Mouse (Mus musculus): ENCODE measurements at regions not wholly inside any gene's neighbourhood (a gene's known extent, or its start where the extent isn't known, plus 50 kb on each side); places are given as distances from the start of the nearest gene placed in this dataset.

DNA sequence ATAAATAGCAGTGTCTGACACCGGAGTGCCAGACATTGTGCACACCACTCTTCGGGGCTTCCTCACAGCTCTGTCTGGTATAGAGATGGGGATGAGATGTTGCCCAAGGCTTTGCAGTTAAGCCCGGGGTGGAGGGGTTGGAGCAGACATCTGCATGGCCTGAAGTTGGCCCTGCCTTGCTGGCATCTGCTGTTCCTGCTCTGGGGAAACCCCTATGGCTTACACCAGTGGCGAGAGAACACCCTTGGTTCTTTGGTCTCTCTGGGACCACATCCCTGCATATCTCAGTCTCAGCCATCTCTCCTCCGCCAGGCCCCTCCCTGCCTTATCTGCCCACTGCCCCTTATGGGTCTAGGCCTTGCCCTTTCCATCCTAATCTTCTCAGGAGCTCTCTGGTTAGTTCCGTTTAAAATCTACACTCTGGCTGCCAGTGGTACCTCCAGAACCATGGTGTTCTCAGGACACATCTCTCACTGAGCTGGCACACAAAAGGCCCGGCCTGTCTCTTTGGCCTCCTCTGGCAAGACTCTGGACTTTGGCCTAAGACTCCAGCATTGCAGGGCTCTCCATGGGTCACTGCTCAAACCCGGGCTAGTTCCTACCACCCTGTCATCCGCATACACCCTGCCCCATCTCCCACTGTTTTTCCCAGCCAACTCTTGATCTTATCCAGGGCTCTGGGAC, 123.3 kb upstream of the Id2 start:
- Histone ChIP-seq H3K36me3 (ENCODE audit: control insufficient read depth, insufficient read depth, low read length, poor library complexity, severe bottlenecking) (no peaks in the 10 kb centered on the region), H3K9ac (ENCODE audit: low read depth, poor library complexity, severe bottlenecking) (no peak overlapping the region), H3K4me3 (ENCODE audit: low read depth, low read length) (no peak overlapping the region), H3K27ac (ENCODE audit: insufficient read depth, low read length) (no peak overlapping the region), H3K27me3 (ENCODE audit: control insufficient read depth, insufficient read depth, low read length, poor library complexity, severe bottlenecking) (no peaks in the 10 kb centered on the region), H3K4me1 (ENCODE audit: control insufficient read depth, insufficient read depth, low read length) (no peaks in the 10 kb centered on the region), H3K9me3 (replicated peaks; ENCODE audit: control insufficient read depth, insufficient read depth, low read length, poor library complexity, severe bottlenecking) (no peaks in the 10 kb centered on the region)
- TF ChIP-seq EP300 (IDR thresholded peaks at IDR 0.05; ENCODE audit: insufficient read depth, low read depth, low read length) (no peak), CTCF (IDR thresholded peaks at IDR 0.05; ENCODE audit: low read depth, low read length) (no peak), POLR2A (IDR thresholded peaks at IDR 0.05; ENCODE audit: insufficient read depth, low read length) (no peak)

DNA sequence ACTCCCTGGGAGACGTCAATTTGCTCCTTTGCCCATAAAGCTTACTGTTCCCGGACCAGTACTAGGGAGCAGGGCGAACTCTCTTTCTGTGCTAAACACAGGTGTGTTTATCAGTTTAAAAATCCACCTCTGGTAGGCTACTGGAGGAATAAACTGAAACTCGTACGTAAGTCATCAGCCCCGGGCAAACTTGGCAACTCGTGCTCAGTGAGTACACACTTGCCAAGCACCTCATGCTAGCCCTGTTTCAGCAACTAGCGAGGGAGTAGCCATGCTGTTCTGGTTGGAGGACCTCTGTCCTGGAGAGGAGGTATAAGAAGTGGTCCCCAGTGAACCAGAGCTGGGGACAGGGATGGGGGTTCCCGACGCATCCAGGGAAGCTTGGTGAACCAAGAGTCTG, 122.6 kb upstream of the Id2 start:
- H3K9me3 ChIP-seq (replicated peaks; ENCODE audit: control insufficient read depth, insufficient read depth, low read length, poor library complexity, severe bottlenecking) = no peaks in the 10 kb centered on the region
- no peaks in the 10 kb centered on the region for H3K36me3 ChIP-seq (ENCODE audit: control insufficient read depth, insufficient read depth, low read length, poor library complexity, severe bottlenecking)
- no peaks in the 10 kb centered on the region for H3K27me3 ChIP-seq (ENCODE audit: control insufficient read depth, insufficient read depth, low read length, poor library complexity, severe bottlenecking)
- no peaks in the 10 kb centered on the region for H3K4me1 ChIP-seq (ENCODE audit: control insufficient read depth, insufficient read depth, low read length)
- no peak overlapping the region for H3K27ac ChIP-seq (ENCODE audit: insufficient read depth, low read length)
- H3K9ac ChIP-seq (ENCODE audit: low read depth, poor library complexity, severe bottlenecking) = no peak overlapping the region
- TF ChIP-seq CTCF (IDR thresholded peaks at IDR 0.05; ENCODE audit: low read depth, low read length) (no peak), POLR2A (IDR thresholded peaks at IDR 0.05; ENCODE audit: insufficient read depth, low read length) (no peak), EP300 (IDR thresholded peaks at IDR 0.05; ENCODE audit: insufficient read depth, low read depth, low read length) (no peak)
- H3K4me3 ChIP-seq (ENCODE audit: low read depth, low read length) = no peak overlapping the region

GRCm38 (mm10) chr12:25216792-25217516, 120.0 kb upstream of the Id2 start:
- TF ChIP-seq CTCF (IDR thresholded peaks at IDR 0.05; ENCODE audit: low read depth, low read length) (no peak), EP300 (IDR thresholded peaks at IDR 0.05; ENCODE audit: insufficient read depth, low read depth, low read length) (no peak), POLR2A (IDR thresholded peaks at IDR 0.05; ENCODE audit: insufficient read depth, low read length) (no peak)
- Histone ChIP-seq H3K27me3 (ENCODE audit: control insufficient read depth, insufficient read depth, low read length, poor library complexity, severe bottlenecking) (no peaks in the 10 kb centered on the region), H3K4me1 (ENCODE audit: control insufficient read depth, insufficient read depth, low read length) (no peaks in the 10 kb centered on the region), H3K4me3 (ENCODE audit: low read depth, low read length) (no peak overlapping the region), H3K27ac (ENCODE audit: insufficient read depth, low read length) (no peak overlapping the region), H3K36me3 (ENCODE audit: control insufficient read depth, insufficient read depth, low read length, poor library complexity, severe bottlenecking) (no peaks in the 10 kb centered on the region), H3K9me3 (replicated peaks; ENCODE audit: control insufficient read depth, insufficient read depth, low read length, poor library complexity, severe bottlenecking) (no peaks in the 10 kb centered on the region), H3K9ac (ENCODE audit: low read depth, poor library complexity, severe bottlenecking) (no peak overlapping the region)

- H3K4me1 ChIP-seq (ENCODE audit: control insufficient read depth, insufficient read depth, low read length) = no peaks in the 10 kb centered on the region
- H3K4me3 ChIP-seq (ENCODE audit: low read depth, low read length) = no peak overlapping the region
- no peak overlapping the region for H3K27ac ChIP-seq (ENCODE audit: insufficient read depth, low read length)
Observed at GRCm38 (mm10) chr12:25215266-25215665, 118.3 kb upstream of the Id2 start.

DNA sequence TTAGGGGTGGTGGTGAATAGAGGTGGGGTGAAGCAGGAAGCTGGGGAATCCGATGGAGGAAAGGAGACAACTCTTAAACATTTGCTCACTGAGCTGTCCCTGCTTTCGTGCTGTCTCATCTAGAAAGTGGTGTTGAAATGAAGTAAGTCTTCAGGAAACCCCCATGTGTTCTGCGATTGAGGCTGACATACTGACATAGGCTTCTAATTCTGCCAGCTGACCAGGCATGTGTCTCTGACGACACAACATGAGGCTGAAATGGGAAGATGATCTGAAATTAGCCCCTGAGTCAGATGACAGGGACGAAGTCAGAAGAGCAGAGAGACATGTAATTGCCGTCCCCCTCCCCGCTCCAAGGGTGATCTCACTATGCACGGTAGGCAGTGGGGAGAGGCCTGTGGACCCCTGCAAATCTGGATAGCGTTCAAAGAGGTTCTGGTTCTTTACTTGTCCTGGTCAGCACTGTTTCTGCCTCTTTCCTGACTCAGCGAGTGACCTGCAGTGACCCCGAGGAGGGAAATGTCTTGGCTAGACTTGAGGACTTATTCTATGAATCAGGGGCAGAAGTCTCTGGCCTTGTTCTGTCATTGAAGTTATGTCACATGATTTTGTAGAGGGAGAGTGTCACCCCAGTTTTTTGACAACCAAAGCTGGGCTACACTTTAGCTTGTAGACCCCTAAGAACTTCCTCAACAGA, 117.0 kb upstream of the Id2 start:
- H3K27me3 ChIP-seq (ENCODE audit: control insufficient read depth, insufficient read depth, low read length, poor library complexity, severe bottlenecking) = no peaks in the 10 kb centered on the region
- no peak overlapping the region for H3K27ac ChIP-seq (ENCODE audit: insufficient read depth, low read length)
- no peak overlapping the region for H3K4me3 ChIP-seq (ENCODE audit: low read depth, low read length)
- no peaks in the 10 kb centered on the region for H3K9me3 ChIP-seq (replicated peaks; ENCODE audit: control insufficient read depth, insufficient read depth, low read length, poor library complexity, severe bottlenecking)
- TF ChIP-seq POLR2A (IDR thresholded peaks at IDR 0.05; ENCODE audit: insufficient read depth, low read length) = no peak
- no peak for TF ChIP-seq CTCF (IDR thresholded peaks at IDR 0.05; ENCODE audit: low read depth, low read length)
- TF ChIP-seq EP300 (IDR thresholded peaks at IDR 0.05; ENCODE audit: insufficient read depth, low read depth, low read length) = no peak
- no peak overlapping the region for H3K9ac ChIP-seq (ENCODE audit: low read depth, poor library complexity, severe bottlenecking)
- no peaks in the 10 kb centered on the region for H3K36me3 ChIP-seq (ENCODE audit: control insufficient read depth, insufficient read depth, low read length, poor library complexity, severe bottlenecking)
- H3K4me1 ChIP-seq (ENCODE audit: control insufficient read depth, insufficient read depth, low read length) = no peaks in the 10 kb centered on the region

More at GRCm38 (mm10) chr12:25215266-25215665, 118.3 kb upstream of the Id2 start:
- no peaks in the 10 kb centered on the region for H3K9me3 ChIP-seq (replicated peaks; ENCODE audit: control insufficient read depth, insufficient read depth, low read length, poor library complexity, severe bottlenecking)
- TF ChIP-seq POLR2A (IDR thresholded peaks at IDR 0.05; ENCODE audit: insufficient read depth, low read length) (no peak), CTCF (IDR thresholded peaks at IDR 0.05; ENCODE audit: low read depth, low read length) (no peak), EP300 (IDR thresholded peaks at IDR 0.05; ENCODE audit: insufficient read depth, low read depth, low read length) (no peak)
- no peaks in the 10 kb centered on the region for H3K27me3 ChIP-seq (ENCODE audit: control insufficient read depth, insufficient read depth, low read length, poor library complexity, severe bottlenecking)
- no peak overlapping the region for H3K9ac ChIP-seq (ENCODE audit: low read depth, poor library complexity, severe bottlenecking)
- H3K36me3 ChIP-seq (ENCODE audit: control insufficient read depth, insufficient read depth, low read length, poor library complexity, severe bottlenecking) = no peaks in the 10 kb centered on the region
